Mouse (Mus musculus) midbrain, embryonic 14.5 days (tissue): ENCODE data around the gene BC028528. TPM values are rescaled to one million over a fixed set of nuclear protein-coding genes. Genes with fewer than 3 reads are reported as not detected.
"Not testable (repeated sequence)": the region's sequence is repeated elsewhere in the genome, so short reads cannot be mapped to it uniquely, and the experiment has no call there.

ENCODE experiments used
- ATAC-seq: fragments of 200-750 bp; cut with Nextera tagmentation; 2 replicates; pipeline ENCODE4 v1.8.0; 2017; ENCODE audit warnings: moderate number of reproducible peaks, moderate library complexity; ENCODE audit not compliant: low FRiP score, low TSS enrichment
- DNase-seq: peaks from one replicate; pipeline ENCODE4 v3.0.0-alpha.2; 2015
- H3K27ac ChIP-seq: fragments of 300-500 bp; sonication (generic); replicated peaks from 2 replicates; pipeline ENCODE4 v1.5.1; 2014; ENCODE audit warnings: mild to moderate bottlenecking, low read depth, low read length, moderate library complexity
- H3K27me3 ChIP-seq: fragments of 300-500 bp; sonication (generic); 2 replicates; pipeline ENCODE4 v1.6.1; 2014; ENCODE audit warnings: low read length, control low read depth, mixed read lengths; ENCODE audit not compliant: control insufficient read depth, insufficient read depth
- H3K36me3 ChIP-seq: fragments of 300-500 bp; sonication (generic); 2 replicates; pipeline ENCODE4 v1.6.1; 2014; ENCODE audit warnings: low read length, control low read depth; ENCODE audit not compliant: control insufficient read depth, insufficient read depth
- H3K4me1 ChIP-seq: fragments of 300-500 bp; sonication (generic); 2 replicates; pipeline ENCODE4 v1.6.1; 2014; ENCODE audit warnings: mild to moderate bottlenecking, antibody characterized with exemption, low read length, control low read depth; ENCODE audit not compliant: control insufficient read depth, insufficient read depth
- H3K4me2 ChIP-seq: fragments of 300-500 bp; sonication (generic); 2 replicates; pipeline ENCODE4 v1.6.1; 2014; ENCODE audit warnings: mild to moderate bottlenecking, low read length, moderate library complexity
- H3K4me3 ChIP-seq: fragments of 300-500 bp; sonication (generic); replicated peaks from 2 replicates; pipeline ENCODE4 v1.5.1; 2014; ENCODE audit warnings: low read depth, low read length
- H3K9ac ChIP-seq: fragments of 300-500 bp; sonication (generic); replicated peaks from 2 replicates; pipeline ENCODE4 v1.6.1; 2014; ENCODE audit warnings: mild to moderate bottlenecking, low read length, moderate library complexity
- H3K9me3 ChIP-seq: fragments of 300-500 bp; sonication (generic); 2 replicates; pipeline ENCODE4 v1.6.1; 2016; ENCODE audit warnings: low read length, control low read depth, mixed read lengths; ENCODE audit not compliant: control insufficient read depth
- WGBS: fragments of 180-500 bp; shearing (Covaris S2); extraction: QIAGEN DNeasy Blood & Tissue Kit; methylation state at CpG from one replicate; pipeline ENCODE4 v1.1.7; 2014; 5-methylcytosine and 5-hydroxymethylcytosine counted together
- polyA plus RNA-seq: library from polyadenylated mRNA; unstranded; fragments of >200 nt; fragmentation: Nextera tagmentation; extraction: Ambion mirVana; gene quantifications from 2 replicates; pipeline ENCODE4 v1.2.1, GENCODE M21; 2014

Gene BC028528
- polyA plus RNA-seq, 1 experiment from 2014 or later = 14.9 TPM

GRCm38 (mm10) chr3:95860323-95860722 lies 31.5 kb downstream of the BC028528 start:
- WGBS = 90% methylated on average over 3 of the region's 3 CpGs
- ATAC-seq = no peak
- peak; percentile 10 for DNase-seq

GRCm38 (mm10) chr3:95858278-95858677 lies 33.5 kb downstream of the BC028528 start:
- not testable (repeated sequence) for H3K36me3 ChIP-seq, H3K9ac ChIP-seq, H3K4me3 ChIP-seq, H3K9me3 ChIP-seq, H3K27ac ChIP-seq, H3K27me3 ChIP-seq, H3K4me1 ChIP-seq, ATAC-seq, DNase-seq, H3K4me2 ChIP-seq
- 89% methylated on average over 3 of the region's 3 CpGs for WGBS

More at GRCm38 (mm10) chr3:95860323-95860722, 31.5 kb downstream of the BC028528 start:
- no peak overlapping the region for H3K9ac ChIP-seq
- H3K27ac ChIP-seq = no peak overlapping the region
- H3K9me3 ChIP-seq = no peaks in the 10 kb centered on the region
- H3K4me3 ChIP-seq = no peak overlapping the region
- no peak overlapping the region for H3K4me2 ChIP-seq
- H3K27me3 ChIP-seq = no peaks in the 10 kb centered on the region
- 0 out of 2 replicates have a peak, but pooled peaks cover 4% of the 10 kb centered on the region for H3K4me1 ChIP-seq
- H3K36me3 ChIP-seq = peaks cover 18% of the 10 kb centered on the region

- H3K9me3 ChIP-seq, H3K9ac ChIP-seq, H3K4me3 ChIP-seq, H3K4me1 ChIP-seq, H3K4me2 ChIP-seq, H3K27ac ChIP-seq, DNase-seq, H3K27me3 ChIP-seq, ATAC-seq: not testable (repeated sequence)
- H3K36me3 ChIP-seq = peaks cover 13% of the 10 kb centered on the region
- WGBS = 82% methylated on average over 1 of the region's 1 CpGs
These were observed 34.8 kb downstream of the BC028528 start for GRCm38 (mm10) chr3:95857050-95857449.

GRCm38 (mm10) chr3:95856115-95856514 lies 35.7 kb downstream of the BC028528 start:
- Histone ChIP-seq H3K27me3 (no peaks in the 10 kb centered on the region), H3K36me3 (peaks cover 20% of the 10 kb centered on the region), H3K4me2 (peak overlapping the region; percentile 74), H3K4me1 (peaks cover 8% of the 10 kb centered on the region; the same call in 1 of the 2 replicates), H3K9me3 (no peaks in the 10 kb centered on the region), H3K9ac (peak overlapping the region; percentile 72; the same call in 1 of the 2 replicates), H3K27ac (peak overlapping the region; percentile 76), H3K4me3 (peak overlapping the region; percentile 82)
- ATAC-seq (peak; percentile 4; the same call in 1 of the 2 replicates), DNase-seq (peak; percentile 45)
- WGBS = 22% methylated on average over 7 of the region's 7 CpGs

- H3K9ac ChIP-seq = peak within 1 kb of the TSS; percentile 72
- no peaks in the 10 kb centered on the region for H3K9me3 ChIP-seq
- no peaks in the 10 kb centered on the region for H3K27me3 ChIP-seq
- under 1% methylated on average over 56 of the region's 56 CpGs for WGBS
- peak within 1 kb of the TSS; percentile 82 for H3K4me3 ChIP-seq
- peaks cover 8% of the 10 kb centered on the region; the same call in 1 of the 2 replicates for H3K4me1 ChIP-seq
- DNase-seq (peak; percentile 97), ATAC-seq (peak; percentile 99)
- peak within 1 kb of the TSS; percentile 74 for H3K4me2 ChIP-seq
- H3K36me3 ChIP-seq = peaks cover 25% of the 10 kb centered on the region
- H3K27ac ChIP-seq = peak within 1 kb of the TSS; percentile 76
These were observed 36.2 kb downstream of the BC028528 start, which contains the start of gene Prpf3 for GRCm38 (mm10) chr3:95855502-95856089. Prpf3 (minus strand) TSS chr3:95855885.

- Histone ChIP-seq H3K9ac (no peak overlapping the region), H3K36me3 (peaks cover 64% of the 10 kb centered on the region), H3K4me3 (no peak overlapping the region), H3K9me3 (no peaks in the 10 kb centered on the region), H3K4me1 (peaks cover 6% of the 10 kb centered on the region; the same call in 1 of the 2 replicates), H3K4me2 (no peak overlapping the region), H3K27me3 (no peaks in the 10 kb centered on the region), H3K27ac (no peak overlapping the region)
- DNase-seq (no peak), ATAC-seq (no peak)
- WGBS = 99% methylated on average over 8 of the region's 8 CpGs
These were observed 40.5 kb downstream of the BC028528 start for GRCm38 (mm10) chr3:95851317-95851716.

- ATAC-seq = no peak
- 87% methylated on average over 4 of the region's 4 CpGs for WGBS
These were observed 41.2 kb downstream of the BC028528 start for GRCm38 (mm10) chr3:95850611-95851010.

GRCm38 (mm10) chr3:95842503-95843214 lies 49.1 kb downstream of the BC028528 start:
- Histone ChIP-seq H3K4me3 (no peak overlapping the region), H3K27me3 (no peaks in the 10 kb centered on the region), H3K27ac (no peak overlapping the region), H3K4me1 (no peaks in the 10 kb centered on the region), H3K9ac (no peak overlapping the region), H3K9me3 (no peaks in the 10 kb centered on the region), H3K36me3 (peaks cover 85% of the 10 kb centered on the region), H3K4me2 (no peak overlapping the region)
- ATAC-seq (no peak), DNase-seq (no peak)
- WGBS = 93% methylated on average over 3 of the region's 3 CpGs

More at GRCm38 (mm10) chr3:95850611-95851010, 41.2 kb downstream of the BC028528 start:
- Histone ChIP-seq H3K9me3 (no peaks in the 10 kb centered on the region), H3K4me1 (peaks cover 4% of the 10 kb centered on the region; the same call in 1 of the 2 replicates), H3K27me3 (no peaks in the 10 kb centered on the region), H3K36me3 (peaks cover 71% of the 10 kb centered on the region), H3K9ac (no peak overlapping the region), H3K27ac (no peak overlapping the region), H3K4me2 (no peak overlapping the region), H3K4me3 (no peak overlapping the region)
- DNase-seq = no peak
